Mouse (Mus musculus): Measurements from ENCODE around the gene Chd6.
A peak's percentile ranks its signal among the peaks of the same experiment; 100 is the strongest.

DNA sequence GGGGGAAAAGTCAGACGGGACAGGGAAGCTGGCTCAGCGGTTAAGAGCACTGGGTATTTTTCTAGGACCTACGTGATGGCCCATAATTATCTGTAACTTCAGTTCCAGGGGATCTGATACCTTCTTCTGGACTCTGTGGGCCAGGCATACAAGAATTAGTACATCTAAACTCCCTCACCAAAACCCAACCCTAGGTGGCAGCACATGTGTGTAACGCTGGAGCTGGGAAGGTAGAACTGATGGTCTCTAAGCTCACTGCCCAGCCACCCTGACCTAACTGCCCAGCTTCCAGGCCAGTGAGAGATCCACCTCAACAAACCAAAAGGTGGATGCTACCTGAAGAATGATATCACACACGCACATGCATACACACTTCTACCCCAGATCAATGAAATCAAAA, 150.1 kb downstream of the Chd6 start:
- TF ChIP-seq CTCF (conservative IDR thresholded peaks at IDR 0.05; ENCODE audit: low read length) (peak; percentile 25; the same call in 1 of the 2 replicates), NANOG (IDR thresholded peaks at IDR 0.05; ENCODE audit: borderline replicate concordance, low read length) (no peak)
